Mouse (Mus musculus): Measurements from ENCODE around the gene Tnks2.

DNA sequence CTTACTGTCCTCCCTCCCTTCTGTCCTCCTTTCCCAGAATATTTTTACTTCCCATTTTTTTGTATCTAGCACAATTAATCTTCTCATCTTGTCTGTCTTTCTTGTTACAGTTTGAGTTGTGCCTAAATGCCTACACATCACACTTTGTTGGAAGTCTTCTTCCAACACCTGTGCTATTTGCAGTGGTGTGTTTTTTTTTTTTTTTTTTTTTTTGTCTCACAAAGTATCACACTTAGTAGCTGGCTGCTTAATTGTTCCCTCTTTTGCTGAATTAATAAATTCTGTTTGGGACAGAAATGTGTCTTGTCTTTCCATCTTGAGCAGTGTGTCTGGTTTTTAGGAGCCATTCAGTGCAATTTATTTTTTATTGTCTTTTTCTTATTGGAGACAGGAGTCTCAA is 95.8 kb downstream of the Tnks2 start:
- no peak for TF ChIP-seq POLR2A (IDR thresholded peaks at IDR 0.05; ENCODE audit: control insufficient read depth, low read depth, low read length)
- no peak for TF ChIP-seq CTCF (IDR thresholded peaks at IDR 0.05; ENCODE audit: control insufficient read depth, insufficient read depth, insufficient replicate concordance, low read depth, low read length)

All from testis, adult 2 months (tissue).